Mouse (Mus musculus) neural tube, embryonic 15.5 days (tissue): Measurements from ENCODE around the gene Themis3. TPM values are rescaled to one million over a fixed set of nuclear protein-coding genes. Genes with fewer than 3 reads are reported as not detected.

Experiments used
- ATAC-seq: fragments of 200-750 bp; cut with Nextera tagmentation; 2 replicates; pipeline ENCODE4 v1.8.0; 2017; ENCODE audit warnings: mild to moderate bottlenecking, moderate TSS enrichment, moderate library complexity; ENCODE audit not compliant: low FRiP score
- H3K27ac ChIP-seq: fragments of 300-500 bp; sonication (generic); replicated peaks from 2 replicates; pipeline ENCODE4 v1.5.1; 2015; ENCODE audit warnings: mild to moderate bottlenecking, inconsistent platforms
- H3K27me3 ChIP-seq: fragments of 300-500 bp; sonication (generic); replicated peaks from 2 replicates; pipeline ENCODE4 v1.6.1; 2015; ENCODE audit warnings: inconsistent platforms
- H3K36me3 ChIP-seq: fragments of 300-500 bp; sonication (generic); 2 replicates; pipeline ENCODE4 v1.6.1; 2015; ENCODE audit warnings: inconsistent platforms
- H3K4me1 ChIP-seq: fragments of 300-500 bp; sonication (generic); 2 replicates; pipeline ENCODE4 v1.6.1; 2015; ENCODE audit warnings: inconsistent platforms
- H3K4me2 ChIP-seq: fragments of 300-500 bp; sonication (generic); 2 replicates; pipeline ENCODE4 v1.6.1; 2015; ENCODE audit warnings: inconsistent platforms, mild to moderate bottlenecking, moderate library complexity
- H3K4me3 ChIP-seq: fragments of 300-500 bp; sonication (generic); replicated peaks from 2 replicates; pipeline ENCODE4 v1.5.1; 2015; ENCODE audit warnings: mild to moderate bottlenecking, inconsistent platforms
- H3K9ac ChIP-seq: fragments of 300-500 bp; sonication (generic); replicated peaks from 2 replicates; pipeline ENCODE4 v1.6.1; 2015; ENCODE audit warnings: mild to moderate bottlenecking, inconsistent platforms
- H3K9me3 ChIP-seq: fragments of 300-500 bp; sonication (generic); replicated peaks from 2 replicates; pipeline ENCODE4 v1.6.1; 2016; ENCODE audit warnings: inconsistent platforms
- WGBS: fragments of 180-500 bp; shearing (Covaris S2); methylation state at CpG from one replicate; pipeline ENCODE4 v1.1.7; 2015; ENCODE audit warnings: mixed read lengths; 5-methylcytosine and 5-hydroxymethylcytosine counted together
- polyA plus RNA-seq: library from polyadenylated mRNA; unstranded; fragments of >200 nt; fragmentation: Nextera tagmentation; extraction: Ambion mirVana; gene quantifications from 2 replicates; pipeline ENCODE4 v1.2.1, GENCODE M21; 2015

Themis3 gene
- polyA plus RNA-seq, 1 experiment from 2014 or later: not detected

DNA sequence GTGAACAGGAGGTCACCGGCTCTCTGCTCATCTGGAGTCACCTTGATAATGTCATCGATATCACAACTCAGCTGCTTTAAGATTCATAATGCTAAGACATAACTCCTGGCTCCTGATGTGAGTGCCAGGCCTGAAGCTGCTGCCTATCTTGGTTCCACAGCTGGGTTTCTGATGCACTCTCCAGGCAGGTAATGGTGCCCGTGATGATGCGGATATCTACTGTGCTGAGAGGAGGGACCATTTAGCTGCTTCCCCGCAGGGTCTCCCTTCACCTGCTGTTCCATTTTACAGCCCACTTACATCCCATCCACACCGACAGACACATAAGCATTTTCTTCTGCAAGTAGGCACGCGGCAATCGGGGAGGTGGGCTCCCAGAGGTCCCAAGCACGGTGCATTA, 7.7 kb downstream of the Themis3 start:
- no peak overlapping the region for H3K27ac ChIP-seq
- WGBS: 71% methylated on average over 10 of the region's 10 CpGs
- H3K4me1 ChIP-seq: 0 out of 2 replicates have a peak, but pooled peaks cover 6% of the 10 kb centered on the region
- no peak overlapping the region for H3K4me2 ChIP-seq
- H3K36me3 ChIP-seq: no peaks in the 10 kb centered on the region
- H3K9me3 ChIP-seq: no peaks in the 10 kb centered on the region
- H3K27me3 ChIP-seq: no peaks in the 10 kb centered on the region; the same call in 1 of the 2 replicates
- H3K9ac ChIP-seq: no peak overlapping the region
- no peak overlapping the region for H3K4me3 ChIP-seq
- no peak for ATAC-seq

DNA sequence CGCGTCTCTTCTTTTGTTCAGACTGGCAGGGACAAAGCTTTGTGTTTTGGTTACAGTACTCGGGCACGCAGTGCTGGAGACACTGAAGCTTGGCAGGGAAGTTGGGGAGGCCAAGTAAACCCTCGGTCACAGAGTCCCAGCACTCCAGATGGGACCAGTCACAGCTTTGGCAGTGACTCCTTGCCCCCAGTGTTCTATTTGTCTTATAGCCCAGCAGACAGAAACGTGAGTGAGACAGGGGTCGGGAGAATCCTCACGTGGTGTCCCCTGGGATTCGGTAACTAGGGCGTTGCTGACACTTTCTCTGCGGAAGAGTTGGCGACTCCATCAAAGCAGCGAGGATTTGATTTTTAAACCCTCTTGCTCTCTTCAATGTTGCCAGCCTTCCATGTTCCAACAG, 8.3 kb downstream of the Themis3 start:
- no peaks in the 10 kb centered on the region for H3K36me3 ChIP-seq
- H3K4me2 ChIP-seq: no peak overlapping the region
- 76% methylated on average over 13 of the region's 13 CpGs for WGBS
- H3K9ac ChIP-seq: no peak overlapping the region
- no peak for ATAC-seq
- no peak overlapping the region for H3K27ac ChIP-seq
- H3K9me3 ChIP-seq: no peaks in the 10 kb centered on the region
- H3K4me3 ChIP-seq: no peak overlapping the region
- H3K4me1 ChIP-seq: 0 out of 2 replicates have a peak, but pooled peaks cover 6% of the 10 kb centered on the region
- no peaks in the 10 kb centered on the region; the same call in 1 of the 2 replicates for H3K27me3 ChIP-seq

DNA sequence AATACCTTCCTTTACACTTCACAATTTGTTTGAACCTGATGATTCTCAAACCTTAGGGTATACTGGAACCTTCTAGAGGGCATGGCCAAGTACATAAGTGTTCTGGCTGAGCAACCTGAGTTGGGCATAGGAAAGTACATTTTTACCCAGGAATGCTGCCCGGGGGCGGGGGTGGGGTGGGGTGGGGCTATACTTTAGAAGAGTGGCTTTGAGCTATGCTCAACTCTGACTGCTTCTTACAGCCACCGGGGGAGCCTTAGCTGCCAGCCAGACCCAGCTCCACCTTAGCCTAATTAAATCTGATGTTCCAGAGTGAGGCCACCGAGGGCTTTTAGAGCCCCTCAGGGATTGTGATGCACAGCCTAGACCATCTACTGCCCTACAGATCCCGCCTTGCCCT, 13.4 kb downstream of the Themis3 start:
- Histone ChIP-seq H3K27me3 (no peaks in the 10 kb centered on the region; the same call in 1 of the 2 replicates), H3K4me3 (no peak overlapping the region), H3K9me3 (no peaks in the 10 kb centered on the region), H3K9ac (no peak overlapping the region), H3K36me3 (no peaks in the 10 kb centered on the region), H3K27ac (no peak overlapping the region), H3K4me1 (no peaks in the 10 kb centered on the region), H3K4me2 (no peak overlapping the region)
- 67% methylated on average over 5 of the region's 5 CpGs for WGBS
- ATAC-seq: no peak

DNA sequence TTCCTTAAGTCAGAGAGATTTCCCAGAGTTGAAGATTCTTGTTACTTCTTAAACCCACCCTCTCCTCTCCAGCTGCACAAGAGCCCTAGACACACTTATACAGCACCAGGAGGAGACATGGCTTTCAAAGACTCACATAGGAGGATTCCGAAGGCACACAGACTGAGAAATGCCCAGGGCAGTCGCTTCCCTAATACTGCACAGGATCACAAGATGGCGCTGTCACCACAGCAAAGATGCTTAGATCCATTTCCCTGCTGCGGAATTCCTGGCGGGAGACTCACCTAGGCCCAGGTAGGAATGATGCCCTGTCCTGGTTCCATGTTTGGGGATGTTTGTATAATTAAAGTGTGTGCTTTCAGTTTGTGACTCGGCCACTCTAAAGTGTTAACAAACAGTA, 16.4 kb downstream of the Themis3 start:
- no peaks in the 10 kb centered on the region for H3K4me1 ChIP-seq
- no peak overlapping the region for H3K4me2 ChIP-seq
- peak; percentile 45; the same call in 1 of the 2 replicates for ATAC-seq
- no peaks in the 10 kb centered on the region; the same call in 1 of the 2 replicates for H3K27me3 ChIP-seq
- no peak overlapping the region for H3K4me3 ChIP-seq
- H3K9me3 ChIP-seq: no peaks in the 10 kb centered on the region
- H3K27ac ChIP-seq: no peak overlapping the region
- no peaks in the 10 kb centered on the region for H3K36me3 ChIP-seq
- WGBS: 14% methylated on average over 6 of the region's 6 CpGs
- no peak overlapping the region for H3K9ac ChIP-seq

DNA sequence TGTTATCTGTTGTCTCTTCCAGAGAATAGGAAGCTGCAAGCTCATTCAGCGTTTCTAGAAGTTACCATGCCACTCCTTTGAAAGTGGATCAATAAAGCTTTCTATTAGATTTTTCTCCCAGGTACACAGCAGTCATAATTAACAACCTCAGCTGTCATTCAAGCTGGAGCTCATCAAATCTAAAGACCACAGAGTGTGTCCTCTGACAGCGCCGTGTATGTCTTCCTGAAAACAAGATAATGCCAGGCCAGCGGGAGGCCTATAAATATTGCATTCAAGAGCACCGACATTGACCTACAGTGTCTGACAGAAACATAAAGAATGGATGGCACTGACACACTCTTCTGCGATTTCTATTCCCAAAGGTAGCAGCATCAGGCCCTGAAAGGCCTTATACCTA, 16.9 kb downstream of the Themis3 start:
- no peaks in the 10 kb centered on the region for H3K9me3 ChIP-seq
- H3K4me1 ChIP-seq: no peaks in the 10 kb centered on the region
- no peaks in the 10 kb centered on the region; the same call in 1 of the 2 replicates for H3K27me3 ChIP-seq
- H3K36me3 ChIP-seq: no peaks in the 10 kb centered on the region
- H3K4me2 ChIP-seq: no peak overlapping the region
- 42% methylated on average over 6 of the region's 6 CpGs for WGBS
- ATAC-seq: no peak
- H3K9ac ChIP-seq: no peak overlapping the region
- H3K27ac ChIP-seq: no peak overlapping the region
- H3K4me3 ChIP-seq: no peak overlapping the region

DNA sequence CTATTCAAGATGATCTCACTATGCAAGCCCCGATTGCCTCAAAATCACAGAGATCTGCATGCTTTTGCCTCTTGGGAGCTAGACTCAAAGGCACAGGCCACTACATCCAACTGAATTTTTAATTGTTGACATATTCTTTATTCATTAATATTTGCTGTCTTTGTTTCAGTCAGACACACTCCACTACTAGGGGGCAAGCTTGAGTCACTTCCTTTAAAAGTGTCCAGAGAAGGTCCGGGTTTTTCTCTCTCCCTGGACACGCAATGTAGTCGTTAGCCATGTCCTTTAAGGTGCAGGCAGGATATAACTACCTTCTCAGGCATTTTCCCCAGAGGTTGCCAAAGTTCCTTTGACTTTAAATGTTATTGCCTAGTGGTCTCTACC, 21.8 kb downstream of the Themis3 start:
- Histone ChIP-seq H3K27ac (no peak overlapping the region), H3K27me3 (no peaks in the 10 kb centered on the region; the same call in 1 of the 2 replicates), H3K9me3 (no peaks in the 10 kb centered on the region), H3K36me3 (no peaks in the 10 kb centered on the region), H3K9ac (no peak overlapping the region), H3K4me2 (no peak overlapping the region), H3K4me1 (no peaks in the 10 kb centered on the region), H3K4me3 (no peak overlapping the region)
- WGBS: 78% methylated on average over 4 of the region's 4 CpGs
- no peak for ATAC-seq

DNA sequence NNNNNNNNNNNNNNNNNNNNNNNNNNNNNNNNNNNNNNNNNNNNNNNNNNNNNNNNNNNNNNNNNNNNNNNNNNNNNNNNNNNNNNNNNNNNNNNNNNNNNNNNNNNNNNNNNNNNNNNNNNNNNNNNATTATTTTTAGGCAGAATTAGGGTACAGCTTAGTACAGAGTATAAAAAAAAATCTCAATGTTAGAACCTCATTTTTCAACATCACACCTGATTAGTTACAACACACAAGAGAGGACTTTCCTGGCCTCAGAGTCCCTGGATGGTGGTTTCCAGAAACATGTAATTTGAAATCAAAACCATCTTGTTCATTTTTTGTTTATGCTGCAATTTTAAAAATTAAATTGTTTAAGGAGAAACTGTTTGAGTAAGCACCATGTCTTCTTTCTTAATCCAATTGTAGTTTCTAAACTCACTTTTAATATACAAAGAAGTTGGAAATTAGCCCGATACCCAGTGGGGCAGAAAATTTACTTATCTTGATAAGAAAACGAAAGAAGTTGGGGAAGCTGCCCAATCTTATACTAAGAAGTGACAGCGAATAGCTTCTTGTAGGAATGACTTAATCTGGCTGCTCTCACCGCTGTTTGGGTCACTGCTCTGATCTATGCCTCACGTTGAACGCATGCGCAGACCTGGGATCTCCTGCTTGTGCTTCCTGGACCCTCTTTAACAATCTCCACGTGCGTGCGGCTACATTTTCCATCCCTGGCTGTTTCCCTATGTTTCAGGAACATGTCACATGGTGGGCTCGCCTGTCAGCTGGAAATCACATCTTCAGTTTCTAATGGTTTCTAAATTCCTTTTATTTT, 22.4 kb downstream of the Themis3 start:
- no peaks in the 10 kb centered on the region for H3K36me3 ChIP-seq
- H3K4me3 ChIP-seq: no peak overlapping the region
- no peak overlapping the region for H3K9ac ChIP-seq
- ATAC-seq: no peak
- WGBS: 78% methylated on average over 11 of the region's 11 CpGs
- no peak overlapping the region for H3K4me2 ChIP-seq
- no peaks in the 10 kb centered on the region for H3K4me1 ChIP-seq
- H3K27me3 ChIP-seq: no peaks in the 10 kb centered on the region
- no peaks in the 10 kb centered on the region for H3K9me3 ChIP-seq
- no peak overlapping the region for H3K27ac ChIP-seq

DNA sequence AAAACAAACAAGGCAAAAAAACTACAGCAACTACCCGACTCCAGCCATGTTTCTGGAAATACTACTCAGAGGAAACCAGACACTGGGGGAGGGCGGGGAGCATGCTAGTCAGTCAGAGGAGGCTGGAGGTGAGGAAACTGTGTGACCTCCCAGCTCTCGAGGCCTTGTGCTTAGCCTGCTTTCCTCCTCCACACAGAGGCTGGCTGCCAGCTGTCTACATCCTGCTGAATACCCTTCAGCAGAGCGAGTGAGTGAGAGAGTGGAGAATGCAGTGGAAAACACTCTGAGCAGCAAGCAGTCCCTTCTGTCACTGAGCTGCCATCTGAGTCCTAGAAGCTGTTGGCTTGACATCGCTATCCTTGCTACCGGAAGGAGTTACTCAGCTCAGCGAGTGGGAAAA, 30.2 kb downstream of the Themis3 start:
- no peak overlapping the region for H3K27ac ChIP-seq

DNA sequence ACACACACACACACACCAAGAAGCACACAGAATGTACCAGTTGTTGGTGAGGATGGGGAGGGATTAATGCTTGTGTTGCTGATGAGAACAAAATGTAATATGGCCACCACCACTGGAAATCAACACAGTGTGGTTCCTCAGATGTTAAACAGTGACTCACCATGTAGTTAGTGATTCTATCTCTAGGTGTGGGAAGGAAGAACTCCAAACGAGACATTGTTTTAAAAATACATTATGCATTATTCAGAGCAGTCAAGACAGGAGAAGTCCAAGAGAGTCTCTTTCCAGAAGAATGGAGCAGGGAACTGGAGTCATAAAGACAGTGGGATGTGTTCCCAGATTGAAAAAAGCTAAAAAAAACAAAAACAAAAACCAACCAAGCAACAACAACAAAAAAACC, 30.9 kb downstream of the Themis3 start:
- no peak overlapping the region for H3K9ac ChIP-seq
- no peak for ATAC-seq
- no peaks in the 10 kb centered on the region for H3K36me3 ChIP-seq
- H3K27me3 ChIP-seq: no peaks in the 10 kb centered on the region
- H3K4me2 ChIP-seq: no peak overlapping the region
- WGBS: 73% methylated on average over 1 of the region's 1 CpGs
- H3K27ac ChIP-seq: no peak overlapping the region
- no peaks in the 10 kb centered on the region for H3K9me3 ChIP-seq
- H3K4me1 ChIP-seq: no peaks in the 10 kb centered on the region
- H3K4me3 ChIP-seq: no peak overlapping the region

More for the DNA sequence above, 30.2 kb downstream of the Themis3 start:
- Histone ChIP-seq H3K9ac (no peak overlapping the region), H3K36me3 (no peaks in the 10 kb centered on the region), H3K4me1 (no peaks in the 10 kb centered on the region), H3K9me3 (no peaks in the 10 kb centered on the region), H3K4me2 (no peak overlapping the region), H3K4me3 (no peak overlapping the region), H3K27me3 (no peaks in the 10 kb centered on the region)
- ATAC-seq: no peak
- 77% methylated on average over 7 of the region's 7 CpGs for WGBS

DNA sequence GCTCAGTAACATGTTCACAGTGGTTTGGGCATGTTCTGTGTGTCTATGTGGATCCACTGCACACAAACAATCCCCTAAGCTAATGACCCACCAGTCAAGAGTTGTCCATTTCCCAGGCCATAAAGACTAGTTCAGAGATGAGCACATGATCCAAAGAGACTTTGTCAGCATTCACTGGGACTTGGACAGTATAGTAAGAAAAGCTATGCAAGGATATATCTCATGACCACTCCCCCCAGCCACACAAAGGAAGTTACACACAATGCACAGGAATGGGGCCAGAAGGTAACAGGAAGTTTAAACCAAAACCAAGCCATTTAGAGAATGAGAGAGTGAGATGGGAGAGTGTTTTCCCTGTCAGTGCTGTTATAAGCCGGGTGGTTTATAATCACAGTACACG, 33.0 kb downstream of the Themis3 start:
- H3K9ac ChIP-seq: no peak overlapping the region
- no peaks in the 10 kb centered on the region for H3K27me3 ChIP-seq
- H3K4me2 ChIP-seq: no peak overlapping the region
- 66% methylated on average over 2 of the region's 2 CpGs for WGBS
- H3K36me3 ChIP-seq: no peaks in the 10 kb centered on the region
- no peak for ATAC-seq
- H3K9me3 ChIP-seq: no peaks in the 10 kb centered on the region
- H3K4me3 ChIP-seq: no peak overlapping the region
- no peak overlapping the region for H3K27ac ChIP-seq
- no peaks in the 10 kb centered on the region for H3K4me1 ChIP-seq

DNA sequence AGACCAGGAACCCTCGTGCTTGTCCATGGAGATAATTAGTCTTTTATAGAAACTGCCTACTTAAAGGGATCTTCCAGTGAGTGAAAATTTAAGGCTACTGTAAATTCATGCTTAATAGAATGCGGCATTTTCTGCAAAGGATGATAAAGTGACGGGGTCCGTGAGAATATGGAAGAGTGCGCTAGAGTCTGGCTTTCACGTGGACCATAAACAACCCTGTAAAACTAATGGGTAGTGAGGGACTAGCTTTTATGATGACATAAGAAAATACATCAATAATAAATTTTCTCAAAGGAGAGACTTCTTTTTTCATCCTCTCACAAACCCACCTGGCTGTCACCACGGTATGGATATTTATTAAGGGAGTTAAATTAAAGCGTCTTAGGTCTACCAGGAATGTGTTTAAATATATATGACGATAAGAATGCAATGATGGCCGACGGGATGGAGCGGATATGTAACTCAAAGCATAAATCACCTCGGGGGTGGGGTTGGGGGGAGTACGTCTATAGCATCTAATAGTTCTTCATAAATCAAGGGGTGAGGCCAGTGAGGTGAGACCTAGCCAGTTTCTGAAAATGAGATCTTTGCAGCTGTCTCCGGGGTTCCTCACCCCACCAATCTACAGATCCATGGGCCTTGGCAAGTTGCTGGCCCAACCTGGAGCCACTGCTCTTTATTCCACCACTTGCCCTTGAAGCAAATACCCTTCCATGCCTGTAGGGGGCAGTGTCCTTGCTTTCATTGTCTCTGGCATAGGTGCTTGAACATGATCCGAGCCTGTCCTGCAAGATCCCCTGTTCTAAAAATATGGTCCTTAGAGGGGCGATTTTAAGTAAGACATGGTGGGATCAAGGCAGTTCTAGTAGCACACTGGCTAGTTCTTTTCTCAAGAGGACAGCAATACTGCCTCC, 35.8 kb downstream of the Themis3 start:
- H3K36me3 ChIP-seq: no peaks in the 10 kb centered on the region
- H3K27ac ChIP-seq: no peak overlapping the region
- no peak overlapping the region for H3K9ac ChIP-seq
- H3K27me3 ChIP-seq: no peaks in the 10 kb centered on the region
- H3K4me3 ChIP-seq: no peak overlapping the region
- peak; percentile 74 for ATAC-seq
- 67% methylated on average over 17 of the region's 17 CpGs for WGBS
- H3K4me2 ChIP-seq: no peak overlapping the region
- no peaks in the 10 kb centered on the region for H3K4me1 ChIP-seq
- no peaks in the 10 kb centered on the region for H3K9me3 ChIP-seq

DNA sequence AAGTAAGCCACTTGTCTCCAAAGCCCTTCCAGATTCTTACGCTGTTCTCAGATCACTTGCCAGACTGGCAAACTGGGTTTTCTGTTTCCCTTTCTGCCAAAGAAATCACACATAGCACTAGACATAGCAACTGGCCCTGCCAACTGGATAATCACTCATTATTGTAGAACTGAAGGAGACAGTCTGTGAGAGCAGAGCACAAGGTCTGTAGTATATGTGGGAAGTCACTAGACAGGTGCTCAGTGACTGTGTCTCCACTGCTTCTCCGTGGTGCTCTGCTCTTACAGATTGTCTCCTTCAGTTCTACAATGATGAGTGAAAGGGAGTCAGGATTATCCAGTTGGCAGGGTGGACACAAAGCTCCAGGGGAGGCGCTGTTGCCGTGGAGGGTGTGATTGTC, 41.7 kb downstream of the Themis3 start:
- H3K27me3 ChIP-seq: no peaks in the 10 kb centered on the region
- H3K9ac ChIP-seq: no peak overlapping the region
- no peaks in the 10 kb centered on the region for H3K9me3 ChIP-seq
- 88% methylated on average over 4 of the region's 4 CpGs for WGBS
- no peak for ATAC-seq
- no peak overlapping the region for H3K27ac ChIP-seq
- no peaks in the 10 kb centered on the region for H3K36me3 ChIP-seq
- no peak overlapping the region for H3K4me2 ChIP-seq
- H3K4me3 ChIP-seq: no peak overlapping the region
- H3K4me1 ChIP-seq: no peaks in the 10 kb centered on the region
